Mouse (Mus musculus) heart, embryonic 14.5 days (tissue): Measurements from ENCODE around the gene Gm26938. TPM values are rescaled to one million over a fixed set of nuclear protein-coding genes. Genes with fewer than 3 reads are reported as not detected.

Experiments
- ATAC-seq: fragments of 200-750 bp; cut with Nextera tagmentation; 2 replicates; pipeline ENCODE4 v1.8.0; 2017; ENCODE audit warnings: low read depth, moderate TSS enrichment; ENCODE audit not compliant: insufficient number of reproducible peaks, insufficient read depth, low FRiP score
- H3K27ac ChIP-seq, 2 experiments: fragments of 200-500 bp in 1 of 2; fragments of 300-500 bp in 1 of 2; sonication (generic) in 1 of 2; replicated peaks in 1 of 2; 2 replicates each; pipeline ENCODE4 v1.5.1; 2012 to 2014; ENCODE audit warnings: low read depth in 2 of 2, low read length in 2 of 2, control low read depth in 1 of 2, mild to moderate bottlenecking in 1 of 2, mixed read lengths in 1 of 2; ENCODE audit not compliant: control insufficient read depth in 1 of 2, insufficient read depth in 1 of 2
- H3K27me3 ChIP-seq: fragments of 300-500 bp; sonication (generic); 2 replicates; pipeline ENCODE4 v1.6.1; 2014; ENCODE audit warnings: mild to moderate bottlenecking, low read length, control low read depth; ENCODE audit not compliant: control insufficient read depth, insufficient read depth
- H3K36me3 ChIP-seq: fragments of 300-500 bp; sonication (generic); 2 replicates; pipeline ENCODE4 v1.6.1; 2014; ENCODE audit warnings: mild to moderate bottlenecking, control low read depth, low read length, mixed read lengths; ENCODE audit not compliant: control insufficient read depth, insufficient read depth
- H3K4me1 ChIP-seq, 2 experiments: fragments of 200-500 bp in 1 of 2; fragments of 300-500 bp in 1 of 2; sonication (generic) in 1 of 2; 2 replicates each; pipeline ENCODE4 v1.6.1; 2012 to 2014; ENCODE audit warnings: low read length in 2 of 2, control low read depth in 1 of 2, mixed read lengths in 1 of 2; ENCODE audit not compliant: control insufficient read depth in 2 of 2, insufficient read depth in 2 of 2
- H3K4me2 ChIP-seq: fragments of 300-500 bp; sonication (generic); 2 replicates; pipeline ENCODE4 v1.6.1; 2014; ENCODE audit warnings: mild to moderate bottlenecking, low read length
- H3K4me3 ChIP-seq, 2 experiments: fragments of 200-500 bp in 1 of 2; fragments of 300-500 bp in 1 of 2; sonication (generic) in 1 of 2; 2 replicates each; pipeline ENCODE4 v1.5.1; 2012 to 2014; ENCODE audit warnings: low read length in 2 of 2, mild to moderate bottlenecking in 2 of 2, control low read depth in 1 of 2, low read depth in 1 of 2, moderate library complexity in 1 of 2; ENCODE audit not compliant: control insufficient read depth in 1 of 2, insufficient read depth in 1 of 2
- H3K9ac ChIP-seq: fragments of 300-500 bp; sonication (generic); 2 replicates; pipeline ENCODE4 v1.6.1; 2014; ENCODE audit warnings: mild to moderate bottlenecking, low read length
- H3K9me3 ChIP-seq: fragments of 300-500 bp; sonication (generic); 2 replicates; pipeline ENCODE4 v1.6.1; 2016; ENCODE audit warnings: low read length, control low read depth; ENCODE audit not compliant: control insufficient read depth
- WGBS: fragments of 180-500 bp; shearing (Covaris S2); extraction: QIAGEN DNeasy Blood & Tissue Kit; methylation state at CpG from one replicate; pipeline ENCODE4 v1.1.7; 2014; 5-methylcytosine and 5-hydroxymethylcytosine counted together
- polyA plus RNA-seq: library from polyadenylated mRNA; unstranded; fragments of >200 nt; fragmentation: Nextera tagmentation; extraction: Ambion mirVana; gene quantifications from 2 replicates; pipeline ENCODE4 v1.2.1, GENCODE M21; 2014

Gm26938 gene
- polyA plus RNA-seq, 1 experiment from 2014 or later: not detected

GRCm38 (mm10) chr5:139821466-139822459 is 4.4 kb downstream of the Gm26938 start:
- Histone ChIP-seq H3K36me3 (peaks cover 29% of the 10 kb centered on the region), H3K4me1 (peaks cover 7 to 10% of the 10 kb centered on the region in 2 experiments), H3K27me3 (no peaks in the 10 kb centered on the region), H3K4me3 (no peak overlapping the region), H3K27ac (no peak overlapping the region), H3K9me3 (no peaks in the 10 kb centered on the region), H3K9ac (no peak overlapping the region), H3K4me2 (no peak overlapping the region)
- 77% methylated on average over 12 of the region's 12 CpGs for WGBS
- no peak for ATAC-seq

GRCm38 (mm10) chr5:139819538-139820181 is 6.5 kb downstream of the Gm26938 start, which contains the start of gene Tmem184a:
Gene Tmem184a, minus strand, starts transcription at chr5:139819917.
- no peak for ATAC-seq
- H3K27ac ChIP-seq: no peak within 1 kb of the TSS
- WGBS: 76% methylated on average over 9 of the region's 9 CpGs
- no peak within 1 kb of the TSS for H3K9ac ChIP-seq
- peaks cover 3% of the 10 kb centered on the region; the same call in 1 of the 2 replicates for H3K27me3 ChIP-seq
- H3K9me3 ChIP-seq: no peaks in the 10 kb centered on the region
- peaks cover 7 to 11% of the 10 kb centered on the region in 2 experiments; a peak in 2 of 4 replicates for H3K4me1 ChIP-seq
- no peak within 1 kb of the TSS for H3K4me2 ChIP-seq
- H3K4me3 ChIP-seq: no peak within 1 kb of the TSS
- peaks cover 27% of the 10 kb centered on the region for H3K36me3 ChIP-seq

GRCm38 (mm10) chr5:139818801-139819200 is 7.4 kb downstream of the Gm26938 start:
- Histone ChIP-seq H3K4me2 (no peak overlapping the region), H3K4me1 (peaks cover 7 to 11% of the 10 kb centered on the region in 2 experiments; a peak in 2 of 4 replicates), H3K27ac (no peak overlapping the region), H3K9me3 (no peaks in the 10 kb centered on the region), H3K36me3 (peaks cover 20% of the 10 kb centered on the region), H3K9ac (no peak overlapping the region), H3K27me3 (peaks cover 12% of the 10 kb centered on the region), H3K4me3 (no peak overlapping the region)
- WGBS: 42% methylated on average over 4 of the region's 4 CpGs
- ATAC-seq: 0 out of 2 replicates have a peak, but pooled peaks have one; percentile 25

GRCm38 (mm10) chr5:139818056-139818455 is 8.2 kb downstream of the Gm26938 start:
- Histone ChIP-seq H3K4me1 (peaks cover 7 to 11% of the 10 kb centered on the region in 2 experiments; a peak in 2 of 4 replicates), H3K4me2 (no peak overlapping the region), H3K36me3 (peaks cover 12% of the 10 kb centered on the region), H3K9ac (no peak overlapping the region), H3K27ac (no peak overlapping the region), H3K27me3 (peaks cover 18% of the 10 kb centered on the region), H3K9me3 (no peaks in the 10 kb centered on the region), H3K4me3 (no peak overlapping the region)
- WGBS: 85% methylated on average over 3 of the region's 3 CpGs
- no peak for ATAC-seq

GRCm38 (mm10) chr5:139817292-139817691 is 8.9 kb downstream of the Gm26938 start:
- peaks cover 25% of the 10 kb centered on the region for H3K27me3 ChIP-seq
- H3K4me2 ChIP-seq: no peak overlapping the region
- H3K9me3 ChIP-seq: no peaks in the 10 kb centered on the region
- H3K4me3 ChIP-seq: no peak overlapping the region
- 0% methylated on average over 1 of the region's 1 CpGs for WGBS
- no peak overlapping the region for H3K9ac ChIP-seq
- H3K27ac ChIP-seq: no peak overlapping the region
- H3K36me3 ChIP-seq: peaks cover 5% of the 10 kb centered on the region
- peaks cover 7 to 11% of the 10 kb centered on the region in 2 experiments; a peak in 2 of 4 replicates for H3K4me1 ChIP-seq
- ATAC-seq: no peak

- Histone ChIP-seq H3K36me3 (no peaks in the 10 kb centered on the region), H3K4me3 (no peak overlapping the region), H3K4me2 (no peak overlapping the region), H3K4me1 (peaks cover 11% of the 10 kb centered on the region in 2 experiments; a peak in 2 of 4 replicates), H3K9ac (no peak overlapping the region), H3K27ac (no peak overlapping the region), H3K27me3 (peaks cover 25% of the 10 kb centered on the region), H3K9me3 (no peaks in the 10 kb centered on the region)
- no peak for ATAC-seq
These were observed 9.8 kb downstream of the Gm26938 start for GRCm38 (mm10) chr5:139816445-139816844.

- WGBS: 53% methylated on average over 6 of the region's 6 CpGs
- no peaks in the 10 kb centered on the region for H3K36me3 ChIP-seq
These were observed 10.2 kb downstream of the Gm26938 start for GRCm38 (mm10) chr5:139815964-139816363.

More at GRCm38 (mm10) chr5:139815964-139816363, 10.2 kb downstream of the Gm26938 start:
- H3K9me3 ChIP-seq: no peaks in the 10 kb centered on the region
- ATAC-seq: no peak
- H3K4me3 ChIP-seq: no peak overlapping the region
- H3K27me3 ChIP-seq: peaks cover 25% of the 10 kb centered on the region
- H3K27ac ChIP-seq: 0 out of 4 replicates have a peak overlapping the region, but pooled peaks of 1 of the 2 experiments have one; percentile 8
- H3K4me2 ChIP-seq: no peak overlapping the region
- no peak overlapping the region; the same call in 1 of the 2 replicates for H3K9ac ChIP-seq
- peaks cover 11% of the 10 kb centered on the region in 2 experiments; a peak in 2 of 4 replicates for H3K4me1 ChIP-seq
